Comparison of ENCODE assay signal across 9 mouse cellular contexts in the genomic region with DNA sequence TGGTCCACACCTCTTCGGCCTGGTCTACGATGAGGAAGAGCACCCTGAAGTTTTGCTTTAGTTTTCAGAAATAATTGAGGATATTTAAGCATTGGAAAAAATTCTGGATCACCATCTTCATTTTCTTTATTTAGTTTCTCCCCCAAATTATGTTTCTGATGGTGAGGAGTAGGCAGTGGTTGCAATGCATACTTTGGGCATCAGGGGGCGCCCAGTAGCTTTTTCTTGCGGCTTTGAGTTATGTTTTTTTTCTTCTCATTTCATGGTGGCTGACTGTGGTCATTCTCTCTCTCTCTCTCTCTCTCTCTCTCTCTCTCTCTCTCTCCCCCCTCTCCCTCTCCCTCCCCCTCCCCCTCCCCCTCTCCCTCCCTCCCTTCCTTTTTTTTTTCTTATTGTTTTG. TPM values are rescaled to one million over a fixed set of nuclear protein-coding genes. Genes with fewer than 3 reads are reported as not detected.
A peak's percentile ranks its signal among the peaks of the same experiment; 100 is the strongest.
DNase-seq lines count a peak whose midpoint lies in the region; ATAC-seq and TF ChIP-seq lines count a peak whose summit lies in the region.
"Had no signal": no experiment of that assay in that cellular context is flagged by ENCODE, and none has a peak within 500 bp of the region (broad histone marks: within the 10 kb centered on the region; RNA-seq: fewer than 3 reads in every experiment).

No protein-coding gene starts in this region.

- no peaks in the 10 kb centered on the region for H3K9me3 ChIP-seq in intestine, postnatal 0 days (ENCODE audit: control insufficient read depth)
- H3K9me3 ChIP-seq in intestine, embryonic 16.5 days (ENCODE audit: control insufficient read depth, low read length): no peaks in the 10 kb centered on the region

- intact Hi-C loops in left cerebral cortex, postnatal 14 days (cut with DNase I): loop anchor here (5.0 kb wide), 1 partner anchor 234 kb away; no protein-coding TSS in a partner anchor

- no peak overlapping the region for H3K4me3 ChIP-seq in intestine, postnatal 0 days (ENCODE audit: low read depth, low read length)
- no peak overlapping the region for H3K4me3 ChIP-seq in intestine, embryonic 16.5 days (ENCODE audit: low read length)
- H3K4me3 ChIP-seq: limb, embryonic 13.5 days had no signal

- 26% methylated on average over 4 of the region's 4 CpGs for WGBS in intestine, postnatal 0 days
- WGBS in intestine, embryonic 16.5 days: 32% methylated on average over 4 of the region's 4 CpGs

- DNase-seq in CD4-positive helper T cell, adult 2 months (ENCODE audit: low read depth, low spot score): peak; percentile 61
- DNase-seq in MN1 (ENCODE audit: low spot score): peak; percentile 49
- DNase-seq in embryo, embryonic 10.5 days (ENCODE audit: low spot score): peak; percentile 79
- peak; percentile 75 to 84 for DNase-seq in left cerebral cortex, postnatal 14 days (ENCODE audit: low spot score in 2 of 2)
- DNase-seq in retina, postnatal 1 day: peak; percentile 65
- no peak for DNase-seq in Muller cell, postnatal 12 days (ENCODE audit: inconsistent ontology term)

- no peaks in the 10 kb centered on the region for H3K27me3 ChIP-seq in intestine, postnatal 0 days (replicated peaks; ENCODE audit: control insufficient read depth, insufficient read depth, low read length)
- H3K27me3 ChIP-seq in intestine, embryonic 16.5 days (replicated peaks; ENCODE audit: control insufficient read depth, insufficient read depth, low read length): no peaks in the 10 kb centered on the region
- H3K27me3 ChIP-seq: limb, embryonic 13.5 days had no signal

- no peaks in the 10 kb centered on the region for H3K36me3 ChIP-seq in intestine, postnatal 0 days (ENCODE audit: control insufficient read depth, insufficient read depth)
- no peaks in the 10 kb centered on the region for H3K36me3 ChIP-seq in intestine, embryonic 16.5 days (ENCODE audit: control insufficient read depth, insufficient read depth, low read length)
- H3K36me3 ChIP-seq: limb, embryonic 13.5 days had no signal

- no peak overlapping the region for H3K27ac ChIP-seq in intestine, postnatal 0 days (ENCODE audit: low read depth, low read length)
- H3K27ac ChIP-seq in intestine, embryonic 16.5 days (ENCODE audit: low read length): no peak overlapping the region
- H3K27ac ChIP-seq: limb, embryonic 13.5 days had no signal

- no peak overlapping the region for H3K9ac ChIP-seq in intestine, postnatal 0 days (ENCODE audit: low read depth, low read length)
- H3K9ac ChIP-seq in intestine, embryonic 16.5 days (ENCODE audit: low read depth, low read length): no peak overlapping the region
- H3K9ac ChIP-seq: limb, embryonic 13.5 days had no signal

- TF ChIP-seq CTCF in intestine, postnatal 0 days (IDR thresholded peaks at IDR 0.05; ENCODE audit: low read depth): peak; percentile 70

- no peak for ATAC-seq in intestine, postnatal 0 days
- ATAC-seq in intestine, embryonic 16.5 days: no peak

- H3K4me2 ChIP-seq in intestine, postnatal 0 days (replicated peaks; ENCODE audit: low read depth): no peak overlapping the region
- H3K4me2 ChIP-seq in intestine, embryonic 16.5 days (ENCODE audit: low read depth, low read length): no peak overlapping the region
- H3K4me2 ChIP-seq: limb, embryonic 13.5 days had no signal

- no peaks in the 10 kb centered on the region for H3K4me1 ChIP-seq in intestine, postnatal 0 days (replicated peaks; ENCODE audit: control insufficient read depth, insufficient read depth, low read length)
- no peaks in the 10 kb centered on the region for H3K4me1 ChIP-seq in intestine, embryonic 16.5 days (ENCODE audit: control insufficient read depth, insufficient read depth, low read length)
- H3K4me1 ChIP-seq: limb, embryonic 13.5 days had no signal

RNA-seq across cellular contexts. Expression of a gene that starts 6.9 kb away (rescaled TPM):
- polyA plus RNA-seq in intestine, postnatal 0 days (2015; fragmentation: Nextera tagmentation; extraction: Ambion mirVana): 0.12 and 0.18 TPM in 2 replicates
- polyA plus RNA-seq in intestine, embryonic 16.5 days (2015; fragmentation: Nextera tagmentation; extraction: Ambion mirVana): 0.12 and 0.13 TPM in 2 replicates
- under 1 TPM; 0.59 to 0.72 TPM for total RNA-seq in left cerebral cortex, postnatal 14 days (2021)

RNA-seq across cellular contexts. Expression of a gene that starts 18.3 kb away (rescaled TPM):
- polyA plus RNA-seq in intestine, postnatal 0 days (2015; fragmentation: Nextera tagmentation; extraction: Ambion mirVana): 15.9 and 19.2 TPM in 2 replicates
- polyA plus RNA-seq in intestine, embryonic 16.5 days (2015; fragmentation: Nextera tagmentation; extraction: Ambion mirVana): 14.4 and 15.4 TPM in 2 replicates
- 1 to 10 TPM in 1 of 2 experiments, under 1 TPM in 1; 0.97 to 1.3 TPM for total RNA-seq in left cerebral cortex, postnatal 14 days (2021)
